16 mouse cellular contexts compared by ENCODE assay signal in the genomic region with DNA sequence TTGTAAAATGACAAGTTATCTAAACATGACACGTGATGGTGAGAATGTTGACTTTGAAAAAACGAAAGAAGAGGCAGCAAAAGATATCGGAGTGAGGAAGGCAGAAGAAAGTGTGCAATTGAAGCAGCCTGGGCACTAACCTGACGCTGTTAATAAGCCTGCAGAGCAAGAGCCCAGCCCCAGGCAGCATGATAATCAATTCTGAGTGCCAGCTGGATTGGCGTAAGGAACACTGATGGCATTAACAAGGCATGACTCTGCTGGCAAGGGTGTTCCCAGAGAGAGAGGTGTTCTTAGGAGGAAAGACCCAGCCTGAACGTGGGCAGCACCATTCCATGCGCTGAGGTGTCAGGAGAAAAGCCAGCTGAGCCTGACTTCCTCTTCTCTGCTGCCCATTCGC.
"Had no signal": no experiment of that assay in that cellular context is flagged by ENCODE, and none has a peak within 500 bp of the region (broad histone marks: within the 10 kb centered on the region; RNA-seq: fewer than 3 reads in every experiment).

No protein-coding gene starts in this region.

- H3K27ac ChIP-seq: kidney, postnatal 0 days; left cerebral cortex, adult 2 months; limb, embryonic 12.5 days; liver, embryonic 13.5 days; lung, embryonic 15.5 days; macrophage; midbrain, embryonic 12.5 days; neural tube, embryonic 12.5 days; stomach, embryonic 15.5 days had no signal

- H3K27me3 ChIP-seq: limb, embryonic 12.5 days; liver, embryonic 13.5 days; lung, embryonic 15.5 days; megakaryocyte, embryonic 14.5 days; midbrain, embryonic 12.5 days; neural tube, embryonic 12.5 days; stomach, embryonic 15.5 days had no signal

- H3K4me3 ChIP-seq: left cerebral cortex, adult 2 months; limb, embryonic 12.5 days; liver, embryonic 13.5 days; lung, embryonic 15.5 days; megakaryocyte, embryonic 14.5 days; midbrain, embryonic 12.5 days; neural tube, embryonic 12.5 days; stomach, embryonic 15.5 days had no signal

- H3K36me3 ChIP-seq: limb, embryonic 12.5 days; liver, embryonic 13.5 days; lung, embryonic 15.5 days; midbrain, embryonic 12.5 days; neural tube, embryonic 12.5 days; stomach, embryonic 15.5 days had no signal

- DNase-seq: layer of hippocampus, adult 9-11 months; liver; liver, embryonic 13.5 days; liver, postnatal 0 days; lung, postnatal 14 days; thymus, adult 2 months; thymus, postnatal 25 days had no signal

- H3K9me3 ChIP-seq: limb, embryonic 12.5 days; liver, embryonic 13.5 days; lung, embryonic 15.5 days; megakaryocyte, embryonic 14.5 days; midbrain, embryonic 12.5 days; neural tube, embryonic 12.5 days; stomach, embryonic 15.5 days had no signal

- H3K4me1 ChIP-seq: limb, embryonic 12.5 days; liver, embryonic 13.5 days; lung, embryonic 15.5 days; megakaryocyte, embryonic 14.5 days; midbrain, embryonic 12.5 days; neural tube, embryonic 12.5 days; stomach, embryonic 15.5 days had no signal
